Mouse (Mus musculus) kidney, embryonic 14.5 days (tissue): Measurements from ENCODE around the gene Hmces. TPM values are rescaled to one million over a fixed set of nuclear protein-coding genes. Genes with fewer than 3 reads are reported as not detected.

Experiments
- ATAC-seq: fragments of 200-750 bp; cut with Nextera tagmentation; 2 replicates; pipeline ENCODE4 v1.8.0; 2017; ENCODE audit warnings: moderate number of reproducible peaks, mild to moderate bottlenecking, moderate TSS enrichment, moderate library complexity; ENCODE audit not compliant: low FRiP score, low TSS enrichment
- H3K27ac ChIP-seq: fragments of 300-500 bp; sonication (generic); 2 replicates; pipeline ENCODE4 v1.5.1; 2014; ENCODE audit warnings: low read depth, mild to moderate bottlenecking, low read length, moderate library complexity, mixed read lengths
- H3K27me3 ChIP-seq: fragments of 300-500 bp; sonication (generic); 2 replicates; pipeline ENCODE4 v1.6.1; 2014; ENCODE audit warnings: mild to moderate bottlenecking, low read length; ENCODE audit not compliant: control insufficient read depth, insufficient read depth
- H3K36me3 ChIP-seq: fragments of 300-500 bp; sonication (generic); 2 replicates; pipeline ENCODE4 v1.6.1; 2014; ENCODE audit warnings: low read length, mixed read lengths; ENCODE audit not compliant: control insufficient read depth, insufficient read depth
- H3K4me1 ChIP-seq: fragments of 300-500 bp; sonication (generic); 2 replicates; pipeline ENCODE4 v1.6.1; 2014; ENCODE audit warnings: low read length, mixed read lengths; ENCODE audit not compliant: control insufficient read depth, insufficient read depth
- H3K4me2 ChIP-seq: fragments of 300-500 bp; sonication (generic); replicated peaks from 2 replicates; pipeline ENCODE4 v1.6.1; 2014; ENCODE audit warnings: low read depth, mild to moderate bottlenecking, low read length
- H3K4me3 ChIP-seq: fragments of 300-500 bp; sonication (generic); 2 replicates; pipeline ENCODE4 v1.5.1; 2014; ENCODE audit warnings: mild to moderate bottlenecking, low read length
- H3K9ac ChIP-seq: fragments of 300-500 bp; sonication (generic); 2 replicates; pipeline ENCODE4 v1.6.1; 2014; ENCODE audit warnings: low read depth, mild to moderate bottlenecking, low read length, moderate library complexity
- H3K9me3 ChIP-seq: fragments of 300-500 bp; sonication (generic); 2 replicates; pipeline ENCODE4 v1.6.1; 2016; ENCODE audit warnings: low read length; ENCODE audit not compliant: control insufficient read depth
- WGBS: fragments of 180-500 bp; shearing (Covaris S2); extraction: QIAGEN DNeasy Blood & Tissue Kit; methylation state at CpG from one replicate; pipeline ENCODE4 v1.1.7; 2014; 5-methylcytosine and 5-hydroxymethylcytosine counted together
- polyA plus RNA-seq: library from polyadenylated mRNA; unstranded; fragments of >200 nt; fragmentation: Nextera tagmentation; extraction: Ambion mirVana; gene quantifications from 2 replicates; pipeline ENCODE4 v1.2.1, GENCODE M21; 2014

Gene Hmces
- polyA plus RNA-seq, 1 experiment from 2014 or later, result 60.4 TPM

- Histone ChIP-seq H3K4me3 (no peak overlapping the region), H3K27me3 (no peaks in the 10 kb centered on the region), H3K4me2 (no peak overlapping the region), H3K27ac (no peak overlapping the region), H3K4me1 (no peaks in the 10 kb centered on the region), H3K9ac (no peak overlapping the region), H3K36me3 (no peaks in the 10 kb centered on the region), H3K9me3 (no peaks in the 10 kb centered on the region)
- WGBS, result 83% methylated on average over 7 of the region's 7 CpGs
- no peak for ATAC-seq
These were observed 38.2 kb upstream of the Hmces start for GRCm38 (mm10) chr6:87875562-87875961.

GRCm38 (mm10) chr6:87876068-87876643 is 37.6 kb upstream of the Hmces start:
- no peak overlapping the region for H3K9ac ChIP-seq
- H3K4me3 ChIP-seq, result no peak overlapping the region
- H3K4me2 ChIP-seq, result no peak overlapping the region
- H3K36me3 ChIP-seq, result no peaks in the 10 kb centered on the region
- no peaks in the 10 kb centered on the region for H3K27me3 ChIP-seq
- H3K4me1 ChIP-seq, result no peaks in the 10 kb centered on the region
- H3K27ac ChIP-seq, result no peak overlapping the region
- ATAC-seq, result no peak
- WGBS, result 69% methylated on average over 13 of the region's 13 CpGs
- no peaks in the 10 kb centered on the region for H3K9me3 ChIP-seq

- Histone ChIP-seq H3K27ac (no peak overlapping the region), H3K36me3 (no peaks in the 10 kb centered on the region), H3K4me1 (no peaks in the 10 kb centered on the region), H3K4me3 (no peak overlapping the region), H3K9ac (no peak overlapping the region), H3K4me2 (no peak overlapping the region), H3K9me3 (no peaks in the 10 kb centered on the region), H3K27me3 (no peaks in the 10 kb centered on the region)
- no peak for ATAC-seq
- WGBS, result 26% methylated on average over 4 of the region's 4 CpGs
These were observed 34.7 kb upstream of the Hmces start for GRCm38 (mm10) chr6:87879010-87879409.

GRCm38 (mm10) chr6:87879628-87880027 is 34.1 kb upstream of the Hmces start:
- ATAC-seq, result no peak
- Histone ChIP-seq H3K4me2 (no peak overlapping the region), H3K4me1 (no peaks in the 10 kb centered on the region), H3K36me3 (no peaks in the 10 kb centered on the region), H3K27ac (no peak overlapping the region), H3K9ac (no peak overlapping the region), H3K27me3 (no peaks in the 10 kb centered on the region), H3K9me3 (no peaks in the 10 kb centered on the region), H3K4me3 (no peak overlapping the region)
- WGBS, result 83% methylated on average over 3 of the region's 3 CpGs

- H3K27ac ChIP-seq, result no peak overlapping the region
- WGBS, result 80% methylated on average over 3 of the region's 3 CpGs
- H3K36me3 ChIP-seq, result no peaks in the 10 kb centered on the region
- H3K9me3 ChIP-seq, result no peaks in the 10 kb centered on the region
- H3K4me3 ChIP-seq, result no peak overlapping the region
- H3K4me2 ChIP-seq, result no peak overlapping the region
- no peaks in the 10 kb centered on the region for H3K4me1 ChIP-seq
- H3K27me3 ChIP-seq, result no peaks in the 10 kb centered on the region
- ATAC-seq, result no peak
- no peak overlapping the region for H3K9ac ChIP-seq
These were observed 31.5 kb upstream of the Hmces start for GRCm38 (mm10) chr6:87882221-87882620.

- H3K4me2 ChIP-seq, result no peak overlapping the region
- ATAC-seq, result no peak
- no peaks in the 10 kb centered on the region for H3K27me3 ChIP-seq
- no peak overlapping the region for H3K9ac ChIP-seq
- no peaks in the 10 kb centered on the region for H3K36me3 ChIP-seq
- no peaks in the 10 kb centered on the region for H3K9me3 ChIP-seq
- no peak overlapping the region for H3K4me3 ChIP-seq
- 72% methylated on average over 4 of the region's 4 CpGs for WGBS
- H3K27ac ChIP-seq, result no peak overlapping the region
- no peaks in the 10 kb centered on the region for H3K4me1 ChIP-seq
These were observed 30.9 kb upstream of the Hmces start for GRCm38 (mm10) chr6:87882816-87883215.

GRCm38 (mm10) chr6:87886721-87887120 is 27.0 kb upstream of the Hmces start:
- H3K9me3 ChIP-seq, result no peaks in the 10 kb centered on the region
- H3K4me2 ChIP-seq, result no peak overlapping the region
- no peak overlapping the region for H3K9ac ChIP-seq
- ATAC-seq, result no peak
- WGBS, result 88% methylated on average over 1 of the region's 1 CpGs
- no peaks in the 10 kb centered on the region for H3K27me3 ChIP-seq
- H3K36me3 ChIP-seq, result peaks cover 29% of the 10 kb centered on the region
- no peak overlapping the region for H3K27ac ChIP-seq
- H3K4me1 ChIP-seq, result peaks cover 7% of the 10 kb centered on the region; the same call in 1 of the 2 replicates
- no peak overlapping the region for H3K4me3 ChIP-seq

- Histone ChIP-seq H3K9me3 (no peaks in the 10 kb centered on the region), H3K27ac (peak within 1 kb of the TSS; percentile 67; the same call in 1 of the 2 replicates), H3K36me3 (peaks cover 39% of the 10 kb centered on the region), H3K4me3 (peak within 1 kb of the TSS; percentile 77), H3K9ac (peak within 1 kb of the TSS; percentile 87), H3K27me3 (no peaks in the 10 kb centered on the region), H3K4me2 (peak within 1 kb of the TSS; percentile 75), H3K4me1 (peaks cover 7% of the 10 kb centered on the region; the same call in 1 of the 2 replicates)
- peak; percentile 97 for ATAC-seq
- under 1% methylated on average over 31 of the region's 31 CpGs for WGBS
These were observed 26.0 kb upstream of the Hmces start, which contains the start of gene Copg1 for GRCm38 (mm10) chr6:87887594-87888233. Gene Copg1 (plus strand): TSS chr6:87887814.

GRCm38 (mm10) chr6:87893931-87894330 is 19.8 kb upstream of the Hmces start:
- Histone ChIP-seq H3K27me3 (no peaks in the 10 kb centered on the region), H3K4me1 (peaks cover under 1% of the 10 kb centered on the region; the same call in 1 of the 2 replicates), H3K27ac (no peak overlapping the region), H3K9ac (no peak overlapping the region), H3K9me3 (no peaks in the 10 kb centered on the region), H3K4me2 (no peak overlapping the region), H3K4me3 (no peak overlapping the region), H3K36me3 (peaks cover 96% of the 10 kb centered on the region)
- 89% methylated on average over 7 of the region's 7 CpGs for WGBS
- ATAC-seq, result no peak
